Mouse (Mus musculus) G1E (cell line): ENCODE measurements around the gene Gm28308. TPM values are rescaled to one million over a fixed set of nuclear protein-coding genes. Genes with fewer than 3 reads are reported as not detected.

Experiments
- ATAC-seq: 2 replicates; pipeline ENCODE4 v1.8.0; 2016; ENCODE audit warnings: mild to moderate bottlenecking; ENCODE audit not compliant: insufficient number of reproducible peaks, poor library complexity, low FRiP score, severe bottlenecking; ENCODE audit errors: extremely low read depth
- DNase-seq: peaks from one replicate; pipeline ENCODE4 v3.0.0; 2012; ENCODE audit warnings: low spot score
- H3K27me3 ChIP-seq: 2 replicates; pipeline ENCODE4 v1.6.1; 2012; ENCODE audit warnings: mild to moderate bottlenecking, low read length, inconsistent platforms; ENCODE audit not compliant: insufficient read depth
- H3K36me3 ChIP-seq: replicated peaks from 2 replicates; pipeline ENCODE3; 2012; ENCODE audit warnings: mild to moderate bottlenecking, inconsistent platforms
- H3K4me1 ChIP-seq: 2 replicates; pipeline ENCODE4 v1.6.1; 2012; ENCODE audit warnings: low read depth, low read length, inconsistent platforms, mixed read lengths; ENCODE audit not compliant: insufficient read depth
- H3K4me3 ChIP-seq: 2 replicates; pipeline ENCODE4 v1.5.1; 2012; ENCODE audit warnings: low read depth, mild to moderate bottlenecking, inconsistent platforms, low read length, moderate library complexity, mixed read lengths
- H3K9me3 ChIP-seq: replicated peaks from 2 replicates; pipeline ENCODE4 v1.6.1; 2012; ENCODE audit warnings: inconsistent platforms
- CTCF ChIP-seq: IDR thresholded peaks from 2 replicates; pipeline ENCODE4 v1.5.1; 2012; ENCODE audit warnings: low read depth, low read length, inconsistent platforms, mixed read lengths
- GATA1 ChIP-seq: IDR thresholded peaks from 2 replicates; pipeline ENCODE4 v1.6.1; 2012; ENCODE audit warnings: borderline replicate concordance, low read length, inconsistent platforms, mixed read lengths
- GATA2 ChIP-seq: IDR thresholded peaks from 2 replicates; pipeline ENCODE4 v1.6.1; 2012; ENCODE audit warnings: low read depth, low read length, inconsistent platforms, borderline replicate concordance
- POLR2AphosphoS5 ChIP-seq: IDR thresholded peaks from 2 replicates; pipeline ENCODE4 v1.6.1; 2012; ENCODE audit warnings: low read depth, low read length, inconsistent platforms; ENCODE audit not compliant: insufficient replicate concordance
- TAL1 ChIP-seq: conservative IDR thresholded peaks from 2 replicates; pipeline ENCODE4 v1.6.1; 2012; ENCODE audit warnings: low read depth, low read length, inconsistent platforms, mixed read lengths
- polyA plus RNA-seq: library from polyadenylated mRNA; stranded (reverse); fragments of >175 nt; gene quantifications from 2 replicates; pipeline ENCODE4 v1.2.3, GENCODE M21; 2012
- total RNA-seq, 2 experiments: library from RNA; stranded (forward) in 1 of 2; stranded (reverse) in 1 of 2; fragments of 200-1000 nt in 1 of 2; fragments of >200 nt in 1 of 2; fragmentation: Nextera tagmentation in 1 of 2; gene quantifications; 2 replicates each; pipeline ENCODE4 v1.2.3; 2014 to 2017

The Gm28308 gene
- total and polyA plus RNA-seq, 3 experiments: not detected

DNA sequence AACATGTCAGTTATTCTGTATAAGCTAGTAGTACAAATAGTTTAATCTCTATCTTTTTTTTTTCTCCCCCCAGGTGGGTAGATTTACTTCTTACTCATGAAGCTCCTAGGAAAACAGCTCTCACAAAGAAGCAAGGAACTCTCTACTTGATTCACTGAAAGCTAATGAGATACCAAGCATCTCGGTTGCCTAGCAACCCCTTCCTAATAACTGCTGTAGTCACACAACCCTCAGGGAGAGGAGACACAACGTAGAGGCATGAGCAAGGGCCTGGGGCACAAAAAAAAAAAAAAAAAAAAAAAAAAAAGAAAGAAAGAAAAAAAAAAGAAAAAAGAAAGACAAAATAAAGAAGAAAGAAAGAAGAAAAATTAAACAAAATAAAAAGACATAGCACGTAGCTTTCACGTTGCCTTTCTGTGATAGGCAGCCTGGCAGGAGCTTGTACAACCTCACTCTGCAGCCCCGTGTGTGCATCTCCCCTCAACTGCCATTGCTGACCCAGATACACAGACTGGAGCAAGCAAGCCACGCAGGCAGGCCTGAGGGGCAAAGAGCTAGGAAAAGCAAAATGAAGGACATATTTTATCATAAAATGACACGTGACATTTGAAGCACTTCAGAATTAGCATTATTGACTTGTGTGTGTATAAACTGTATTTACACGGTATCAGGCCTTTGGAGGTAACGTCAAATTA is 75.2 kb downstream of the Gm28308 start:
- H3K4me3 ChIP-seq: no peak overlapping the region
- TF ChIP-seq GATA1 (no peak), CTCF (no peak), TAL1 (no peak), POLR2AphosphoS5 (no peak), GATA2 (no peak)
- DNase-seq (no peak), ATAC-seq (no peak)
- no peaks in the 10 kb centered on the region for H3K27me3 ChIP-seq
- H3K9me3 ChIP-seq: no peaks in the 10 kb centered on the region
- H3K36me3 ChIP-seq: no peaks in the 10 kb centered on the region
- H3K4me1 ChIP-seq: no peaks in the 10 kb centered on the region

DNA sequence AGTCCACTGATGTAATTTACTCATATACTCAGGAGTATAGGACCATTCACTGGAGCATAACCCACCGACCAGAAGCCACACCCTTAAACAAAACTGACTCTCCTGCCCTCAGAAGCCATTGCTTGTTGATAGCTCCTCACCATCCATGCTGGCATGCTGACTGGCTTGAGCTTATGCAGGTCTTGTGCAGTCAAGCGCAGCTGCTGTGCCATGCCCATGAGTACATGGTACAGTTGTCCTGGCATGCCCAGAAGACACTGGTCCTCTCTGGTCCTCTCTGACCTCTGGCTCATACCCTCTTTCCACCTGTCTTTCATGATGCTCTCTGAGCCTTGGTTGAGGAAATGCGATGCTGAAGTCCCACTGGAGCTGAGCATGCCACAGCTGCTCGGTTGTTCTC is 89.5 kb downstream of the Gm28308 start:
- TF ChIP-seq POLR2AphosphoS5: no peak
- TF ChIP-seq TAL1: no peak
- no peak for TF ChIP-seq CTCF
- TF ChIP-seq GATA2: no peak
- TF ChIP-seq GATA1: no peak
- no peaks in the 10 kb centered on the region; the same call in none of the 2 replicates for H3K27me3 ChIP-seq
- peaks cover 3% of the 10 kb centered on the region; the same call in 1 of the 2 replicates for H3K9me3 ChIP-seq
- no peak overlapping the region for H3K4me3 ChIP-seq
- ATAC-seq (no peak), DNase-seq (no peak)
- H3K36me3 ChIP-seq: no peaks in the 10 kb centered on the region
- H3K4me1 ChIP-seq: no peaks in the 10 kb centered on the region

DNA sequence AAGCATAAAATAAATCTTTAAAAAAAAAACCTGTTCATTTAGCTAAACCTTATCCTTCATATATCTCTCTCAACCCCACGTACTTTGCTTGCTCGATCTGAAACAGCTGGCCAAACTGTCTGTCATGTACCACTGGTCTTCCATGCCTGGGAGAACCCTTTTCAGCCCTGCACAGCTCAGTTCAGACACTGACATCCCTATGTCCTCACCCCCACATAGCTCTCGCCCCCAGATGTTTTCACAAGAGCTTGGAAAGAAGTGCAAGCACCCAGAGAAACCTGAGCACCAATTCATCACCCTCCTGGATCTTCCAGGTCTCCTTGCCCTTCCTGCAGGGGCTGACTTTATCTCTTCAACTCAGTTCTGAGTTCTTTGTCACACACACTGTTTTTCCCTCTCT is 92.0 kb downstream of the Gm28308 start:
- Histone ChIP-seq H3K9me3 (no peaks in the 10 kb centered on the region), H3K4me3 (no peak overlapping the region), H3K27me3 (peaks cover 3% of the 10 kb centered on the region; the same call in 1 of the 2 replicates), H3K4me1 (no peaks in the 10 kb centered on the region), H3K36me3 (no peaks in the 10 kb centered on the region)
- TF ChIP-seq POLR2AphosphoS5: no peak
- TF ChIP-seq GATA2: no peak
- no peak for TF ChIP-seq CTCF
- no peak for TF ChIP-seq TAL1
- no peak for TF ChIP-seq GATA1
- DNase-seq: no peak
- ATAC-seq: no peak

DNA sequence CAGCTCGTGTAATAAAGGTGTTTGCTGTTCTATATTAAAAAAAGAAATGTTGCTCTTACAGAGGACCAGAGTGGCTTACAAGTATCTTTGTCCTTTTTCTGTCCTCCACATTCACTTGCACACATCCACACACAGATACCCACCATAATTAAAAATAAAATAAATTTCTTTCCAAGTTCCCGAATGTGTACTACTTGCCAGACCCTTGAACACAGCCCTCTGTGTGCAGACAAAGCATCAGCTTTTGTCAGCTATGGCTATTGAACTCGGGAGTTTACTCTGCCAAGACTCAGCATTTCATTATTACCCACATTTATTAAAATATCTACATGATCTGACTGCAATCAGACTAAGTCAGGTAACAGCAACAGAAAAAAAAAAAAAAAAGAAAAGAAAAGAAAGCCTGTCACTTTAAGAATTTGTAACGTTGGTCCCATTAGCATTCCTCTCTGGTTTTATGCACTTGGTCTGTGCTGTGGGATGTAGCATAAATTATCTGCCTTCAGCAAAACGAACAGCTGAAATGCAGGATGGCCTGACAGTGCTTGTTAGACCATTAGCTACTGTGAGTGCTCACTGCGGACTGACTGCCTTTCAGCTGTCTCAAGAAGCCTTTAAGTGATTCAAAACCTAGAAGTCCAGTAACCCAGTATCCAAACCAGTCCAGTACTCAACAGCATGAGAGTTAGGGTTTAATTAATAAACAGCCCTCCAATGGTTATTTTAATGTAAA is 94.1 kb downstream of the Gm28308 start:
- Histone ChIP-seq H3K27me3 (peaks cover 3% of the 10 kb centered on the region; the same call in 1 of the 2 replicates), H3K36me3 (no peaks in the 10 kb centered on the region), H3K9me3 (no peaks in the 10 kb centered on the region), H3K4me1 (no peaks in the 10 kb centered on the region), H3K4me3 (no peak overlapping the region)
- ATAC-seq (no peak), DNase-seq (no peak)
- no peak for TF ChIP-seq CTCF
- no peak for TF ChIP-seq GATA1
- TF ChIP-seq GATA2: no peak
- TF ChIP-seq POLR2AphosphoS5: no peak

DNA sequence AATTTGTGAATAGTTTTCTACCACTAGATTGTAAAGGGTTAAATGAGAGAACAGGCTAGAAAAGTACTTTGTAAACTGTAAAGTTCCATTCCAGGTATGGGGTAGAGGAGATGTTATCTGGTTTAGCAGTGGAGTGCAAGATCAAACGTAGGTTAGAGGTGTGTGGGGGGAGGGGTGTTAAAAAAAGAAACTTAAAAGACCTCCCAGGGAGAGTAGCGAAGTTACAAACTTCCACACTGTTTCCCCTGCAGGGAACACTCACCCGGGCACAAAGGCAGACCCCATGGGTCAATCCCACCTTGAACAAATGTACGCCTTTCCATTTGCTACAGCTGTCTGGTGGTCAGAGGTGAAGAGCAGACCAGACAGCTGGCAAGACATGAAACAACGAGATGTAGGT is 97.2 kb downstream of the Gm28308 start:
- Histone ChIP-seq H3K36me3 (no peaks in the 10 kb centered on the region), H3K27me3 (peaks cover 3% of the 10 kb centered on the region; the same call in 1 of the 2 replicates), H3K4me3 (no peak overlapping the region), H3K4me1 (no peaks in the 10 kb centered on the region), H3K9me3 (no peaks in the 10 kb centered on the region)
- no peak for DNase-seq
- ATAC-seq: no peak
- TF ChIP-seq GATA2: no peak
- TF ChIP-seq TAL1: no peak
- TF ChIP-seq POLR2AphosphoS5: no peak
- TF ChIP-seq GATA1: no peak
- TF ChIP-seq CTCF: no peak

Other genes with a start within 250 kb of the Gm28308 start
- 26.6 and 32.7 TPM in 2 replicates for gene Skap2, start 200.8 kb downstream of the Gm28308 start, total RNA-seq (2014; fragmentation: Nextera tagmentation)
- 143 and 163 TPM in 2 replicates for gene Skap2, start 200.8 kb downstream of the Gm28308 start, total RNA-seq (2017)
- gene Skap2, start 200.8 kb downstream of the Gm28308 start, polyA plus RNA-seq: 4.7 and 5.2 TPM in 2 replicates
- gene Hoxa1, start 55.0 kb downstream of the Gm28308 start, total RNA-seq (2014; fragmentation: Nextera tagmentation): not detected in 2 replicates
- gene Hoxa1, start 55.0 kb downstream of the Gm28308 start, total RNA-seq (2017): 0.22 TPM in 1 of 2 replicates, not detected in the other
- gene Hoxa1, start 55.0 kb downstream of the Gm28308 start, polyA plus RNA-seq: not detected in 2 replicates
- gene Hoxa2, start 48.5 kb downstream of the Gm28308 start, total RNA-seq (2014; fragmentation: Nextera tagmentation): not detected in 2 replicates
- gene Hoxa2, start 48.5 kb downstream of the Gm28308 start, total RNA-seq (2017): 0.06 TPM in 1 of 2 replicates, not detected in the other
- not detected in 2 replicates for gene Hoxa2, start 48.5 kb downstream of the Gm28308 start, polyA plus RNA-seq
- gene 5730596B20Rik, start 35.8 kb downstream of the Gm28308 start, total RNA-seq (2014; fragmentation: Nextera tagmentation): not detected in 2 replicates
- 0.05 and 0.06 TPM in 2 replicates for gene 5730596B20Rik, start 35.8 kb downstream of the Gm28308 start, total RNA-seq (2017)
- not detected in 2 replicates for gene 5730596B20Rik, start 35.8 kb downstream of the Gm28308 start, polyA plus RNA-seq
- gene Hoxa4, start 21.6 kb downstream of the Gm28308 start, total RNA-seq (2014; fragmentation: Nextera tagmentation): not detected in 2 replicates
- gene Hoxa4, start 21.6 kb downstream of the Gm28308 start, total RNA-seq (2017): not detected in 2 replicates
- not detected in 2 replicates for gene Hoxa4, start 21.6 kb downstream of the Gm28308 start, polyA plus RNA-seq
- not detected in 2 replicates for gene Hoxa5, start 8.8 kb downstream of the Gm28308 start, total RNA-seq (2014; fragmentation: Nextera tagmentation)
- gene Hoxa5, start 8.8 kb downstream of the Gm28308 start, total RNA-seq (2017): 0.05 and 0.06 TPM in 2 replicates
- gene Hoxa5, start 8.8 kb downstream of the Gm28308 start, polyA plus RNA-seq: not detected in 2 replicates
- not detected in 2 replicates for gene Hoxa6, start 4.6 kb downstream of the Gm28308 start, total RNA-seq (2014; fragmentation: Nextera tagmentation)
- gene Hoxa6, start 4.6 kb downstream of the Gm28308 start, total RNA-seq (2017): 0.16 TPM in 1 of 2 replicates, not detected in the other
- gene Hoxa6, start 4.6 kb downstream of the Gm28308 start, polyA plus RNA-seq: not detected in 2 replicates
- not detected in 2 replicates for gene Hoxa3, start within 50 bp of the Gm28308 start, total RNA-seq (2014; fragmentation: Nextera tagmentation)
- gene Hoxa3, start within 50 bp of the Gm28308 start, total RNA-seq (2017): 0.16 and 0.17 TPM in 2 replicates
- not detected in 2 replicates for gene Hoxa3, start within 50 bp of the Gm28308 start, polyA plus RNA-seq
- gene Hoxa7, start 8.5 kb upstream of the Gm28308 start, total RNA-seq (2014; fragmentation: Nextera tagmentation): not detected in 2 replicates
- gene Hoxa7, start 8.5 kb upstream of the Gm28308 start, total RNA-seq (2017): 0.23 and 0.66 TPM in 2 replicates
- 0.11 TPM in 1 of 2 replicates, not detected in the other for gene Hoxa7, start 8.5 kb upstream of the Gm28308 start, polyA plus RNA-seq
- gene Hoxa9, start 17.8 kb upstream of the Gm28308 start, total RNA-seq (2014; fragmentation: Nextera tagmentation): not detected in 2 replicates
- 0.05 and 0.12 TPM in 2 replicates for gene Hoxa9, start 17.8 kb upstream of the Gm28308 start, total RNA-seq (2017)
- gene Hoxa9, start 17.8 kb upstream of the Gm28308 start, polyA plus RNA-seq: not detected in 2 replicates
- not detected in 2 replicates for gene Hoxa10, start 27.5 kb upstream of the Gm28308 start, total RNA-seq (2014; fragmentation: Nextera tagmentation)
- 0.05 TPM in 1 of 2 replicates, not detected in the other for gene Hoxa10, start 27.5 kb upstream of the Gm28308 start, total RNA-seq (2017)
- not detected in 2 replicates for gene Hoxa10, start 27.5 kb upstream of the Gm28308 start, polyA plus RNA-seq
- not detected in 2 replicates for gene Hoxa11, start 32.5 kb upstream of the Gm28308 start, total RNA-seq (2014; fragmentation: Nextera tagmentation)
- 0.12 TPM in 1 of 2 replicates, not detected in the other for gene Hoxa11, start 32.5 kb upstream of the Gm28308 start, total RNA-seq (2017)
- not detected in 2 replicates for gene Hoxa11, start 32.5 kb upstream of the Gm28308 start, polyA plus RNA-seq
- not detected in 2 replicates for gene Hoxa13, start 47.5 kb upstream of the Gm28308 start, total RNA-seq (2014; fragmentation: Nextera tagmentation)
- gene Hoxa13, start 47.5 kb upstream of the Gm28308 start, total RNA-seq (2017): not detected in 2 replicates
- gene Hoxa13, start 47.5 kb upstream of the Gm28308 start, polyA plus RNA-seq: not detected in 2 replicates
- not detected in 2 replicates for gene Evx1, start 100.2 kb upstream of the Gm28308 start, total RNA-seq (2014; fragmentation: Nextera tagmentation)
- not detected in 2 replicates for gene Evx1, start 100.2 kb upstream of the Gm28308 start, total RNA-seq (2017)
- not detected in 2 replicates for gene Evx1, start 100.2 kb upstream of the Gm28308 start, polyA plus RNA-seq